Comparison of ENCODE assay signal across 8 mouse cellular contexts in genomic region chr11:3265291-3266078, GRCm38 (mm10). TPM values are rescaled to one million over a fixed set of nuclear protein-coding genes. Genes with fewer than 3 reads are reported as not detected.
DNase-seq lines count a peak whose midpoint lies in the region; ATAC-seq and TF ChIP-seq lines count a peak whose summit lies in the region.

No protein-coding gene starts in this region.

- WGBS in forebrain, embryonic 13.5 days: under 1% methylated on average over 26 of the region's 26 CpGs
- 3% methylated on average over 26 of the region's 26 CpGs for WGBS in limb, embryonic 10.5 days
- WGBS in neural tube, embryonic 11.5 days: under 1% methylated on average over 26 of the region's 26 CpGs

- H3K27ac ChIP-seq in left cerebral cortex, adult 2 months: peak overlapping the region; percentile 91
- H3K27ac ChIP-seq in forebrain, embryonic 13.5 days: peak overlapping the region; percentile 94
- H3K27ac ChIP-seq in limb, embryonic 10.5 days: peak overlapping the region; percentile 98
- peak overlapping the region; percentile 80 for H3K27ac ChIP-seq in neural tube, embryonic 11.5 days (ENCODE audit: low read depth, low read length)

- peaks cover 38% of the 10 kb centered on the region for H3K36me3 ChIP-seq in forebrain, embryonic 13.5 days (ENCODE audit: poor library complexity, severe bottlenecking)
- peaks cover 42% of the 10 kb centered on the region for H3K36me3 ChIP-seq in limb, embryonic 10.5 days
- H3K36me3 ChIP-seq in neural tube, embryonic 11.5 days (ENCODE audit: control insufficient read depth, insufficient read depth, low read length): peaks cover 10% of the 10 kb centered on the region

- intact Hi-C loops in left cerebral cortex, adult 2 months (cut with DNase I): loop anchor here (1.0 kb wide), 1 partner anchor 25 kb away; no protein-coding TSS in a partner anchor

- H3K9ac ChIP-seq in forebrain, embryonic 13.5 days: peak overlapping the region; percentile 99
- H3K9ac ChIP-seq in neural tube, embryonic 11.5 days (ENCODE audit: low read length): peak overlapping the region; percentile 93

- no peak for TF ChIP-seq CTCF in left cerebral cortex, adult 2 months (IDR thresholded peaks at IDR 0.05)

- H3K9me3 ChIP-seq in forebrain, embryonic 13.5 days (replicated peaks): no peaks in the 10 kb centered on the region
- no peaks in the 10 kb centered on the region for H3K9me3 ChIP-seq in limb, embryonic 10.5 days (replicated peaks)
- H3K9me3 ChIP-seq in neural tube, embryonic 11.5 days (ENCODE audit: control insufficient read depth, low read length): no peaks in the 10 kb centered on the region

- peak overlapping the region; percentile 97 for H3K4me3 ChIP-seq in left cerebral cortex, adult 2 months
- H3K4me3 ChIP-seq in forebrain, embryonic 13.5 days: peak overlapping the region; percentile 93
- H3K4me3 ChIP-seq in limb, embryonic 10.5 days: peak overlapping the region; percentile 95
- H3K4me3 ChIP-seq in neural tube, embryonic 11.5 days (ENCODE audit: low read depth, low read length): peak overlapping the region; percentile 67

- 0 out of 2 replicates have a peak, but pooled peaks have one; percentile 0 for ATAC-seq in forebrain, embryonic 13.5 days
- ATAC-seq in neural tube, embryonic 11.5 days (ENCODE audit: insufficient read depth, low FRiP score, low TSS enrichment): no peak

- H3K4me2 ChIP-seq in forebrain, embryonic 13.5 days: peak overlapping the region; percentile 86
- H3K4me2 ChIP-seq in neural tube, embryonic 11.5 days (ENCODE audit: low read depth): peak overlapping the region; percentile 76

- H3K27me3 ChIP-seq in forebrain, embryonic 13.5 days: no peaks in the 10 kb centered on the region
- no peaks in the 10 kb centered on the region for H3K27me3 ChIP-seq in limb, embryonic 10.5 days (ENCODE audit: low read depth, poor library complexity, severe bottlenecking)
- no peaks in the 10 kb centered on the region for H3K27me3 ChIP-seq in neural tube, embryonic 11.5 days (ENCODE audit: control insufficient read depth, insufficient read depth, low read length)

- H3K4me1 ChIP-seq in forebrain, embryonic 13.5 days: peaks cover 29% of the 10 kb centered on the region
- peaks cover 18% of the 10 kb centered on the region for H3K4me1 ChIP-seq in limb, embryonic 10.5 days
- peaks cover 11% of the 10 kb centered on the region; the same call in 1 of the 2 replicates for H3K4me1 ChIP-seq in neural tube, embryonic 11.5 days (ENCODE audit: control insufficient read depth, insufficient read depth, low read length)

- DNase-seq in left cerebral cortex, adult 2 months (ENCODE audit: extremely low spot score in 1 of 2, low spot score in 2 of 2): no peak
- DNase-seq in left cerebral cortex, adult 9 months (ENCODE audit: low spot score in 2 of 2): no peak
- DNase-seq in R1 (ENCODE audit: low read depth, low spot score): peak; percentile 81
- peak; percentile 69 for DNase-seq in limb, embryonic 10.5 days (ENCODE audit: low spot score)
- DNase-seq in neural tube, embryonic 11.5 days (ENCODE audit: low spot score): peak; percentile 45
- DNase-seq in layer of hippocampus, postnatal 10 days (ENCODE audit: low spot score in 2 of 2): no peak
- DNase-seq in urinary bladder, adult 2 months (ENCODE audit: low spot score): no peak

RNA-seq across cellular contexts. Expression of gene Drg1, which starts 0.7 kb away (rescaled TPM):
- 10 to 100 TPM; 79.5 to 92.1 TPM for total RNA-seq in left cerebral cortex, adult 2 months (2021)
- 290 and 298 TPM in 2 replicates for polyA plus RNA-seq in forebrain, embryonic 13.5 days (2015; fragmentation: Nextera tagmentation; extraction: Ambion mirVana)
- 276 and 280 TPM in 2 replicates for polyA plus RNA-seq in limb, embryonic 10.5 days (2016; fragmentation: Nextera tagmentation; extraction: Ambion mirVana)
- polyA plus RNA-seq in neural tube, embryonic 11.5 days (2014; fragmentation: Nextera tagmentation; extraction: Ambion mirVana): 295 and 301 TPM in 2 replicates
- 10 to 100 TPM; 94.5 to 98.3 TPM for total RNA-seq in layer of hippocampus, postnatal 10 days (2021)
- 61.2 and 63.8 TPM in 2 replicates for polyA plus RNA-seq in urinary bladder, adult 2 months (2012; rRNA removed)

RNA-seq across cellular contexts. Expression of gene Patz1, which starts 23.2 kb away (rescaled TPM):
- 10 to 100 TPM; 41.5 to 46.9 TPM for total RNA-seq in left cerebral cortex, adult 2 months (2021)
- 77.6 and 85.1 TPM in 2 replicates for polyA plus RNA-seq in forebrain, embryonic 13.5 days (2015; fragmentation: Nextera tagmentation; extraction: Ambion mirVana)
- polyA plus RNA-seq in limb, embryonic 10.5 days (2016; fragmentation: Nextera tagmentation; extraction: Ambion mirVana): 80.2 and 81.7 TPM in 2 replicates
- 105 TPM in 2 replicates for polyA plus RNA-seq in neural tube, embryonic 11.5 days (2014; fragmentation: Nextera tagmentation; extraction: Ambion mirVana)
- 10 to 100 TPM; 54.0 to 57.7 TPM for total RNA-seq in layer of hippocampus, postnatal 10 days (2021)
- polyA plus RNA-seq in urinary bladder, adult 2 months (2012; rRNA removed): 26.9 and 29.4 TPM in 2 replicates

Comparison
In these comparisons a context has a peak if more than half of its experiments do, and no peak if none do; other contexts are left out.
1. DNase-seq: peak in R1 (single experiment), limb, embryonic 10.5 days (single experiment) and neural tube, embryonic 11.5 days (single experiment); none in left cerebral cortex, adult 2 months (0 of 2), left cerebral cortex, adult 9 months (0 of 2), layer of hippocampus, postnatal 10 days (0 of 2) and urinary bladder, adult 2 months (single experiment).
2. Peak in every context shown above with its lines, with median percentiles within 50 percentile points of each other: H3K27ac ChIP-seq and H3K4me3 ChIP-seq.